Mouse (Mus musculus): ENCODE measurements around the gene Echdc2. TPM values are rescaled to one million over a fixed set of nuclear protein-coding genes. Genes with fewer than 3 reads are reported as not detected.

Gene Echdc2
- total RNA-seq, 2 experiments from 2014 or later = 25.9 to 26.4 TPM

GRCm38 (mm10) chr4:108199236-108199635, 34.0 kb downstream of the Echdc2 start:
- DNase-seq = no peak

- DNase-seq = no peak
These were observed 39.4 kb downstream of the Echdc2 start for GRCm38 (mm10) chr4:108204629-108205028.

GRCm38 (mm10) chr4:108213023-108213422, 47.8 kb downstream of the Echdc2 start:
- no peak for DNase-seq

GRCm38 (mm10) chr4:108217332-108218179, 52.3 kb downstream of the Echdc2 start, which contains the start of gene Zyg11a:
Gene Zyg11a, minus strand, starts transcription at chr4:108218048.
- DNase-seq = peak; percentile 25 to 46

GRCm38 (mm10) chr4:108219019-108219418, 53.8 kb downstream of the Echdc2 start:
- DNase-seq = no peak

GRCm38 (mm10) chr4:108222507-108222906, 57.3 kb downstream of the Echdc2 start:
- no peak for DNase-seq

DNA sequence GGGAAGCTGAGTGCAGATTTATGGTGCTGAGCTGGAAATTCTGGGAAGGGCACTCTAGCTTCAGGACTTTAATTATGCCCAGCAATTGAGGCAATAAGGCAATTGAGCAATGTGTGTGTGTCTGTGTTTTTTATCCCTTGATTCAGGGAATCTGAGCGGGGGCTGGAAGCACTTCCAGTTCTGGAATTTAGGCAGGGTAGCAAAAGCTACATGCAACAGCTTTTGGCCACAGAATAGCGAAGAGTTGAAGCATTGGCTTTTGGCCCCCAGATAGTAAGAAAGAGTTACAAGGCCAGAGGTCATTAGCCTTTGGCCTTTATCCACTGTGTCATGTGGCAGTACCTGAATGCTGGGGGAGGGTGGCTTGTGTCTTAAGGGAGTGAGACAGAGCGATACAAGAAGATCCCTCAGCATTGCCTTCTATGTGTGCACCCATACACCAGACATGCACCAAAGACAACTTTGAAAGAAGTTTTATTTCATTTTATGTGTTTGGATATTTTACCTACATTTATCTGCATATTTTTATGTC, 60.2 kb downstream of the Echdc2 start:
- DNase-seq = peak in 1 of 2 experiments; percentile 25

Other genes with a start within 250 kb of the Echdc2 start
- gene Cpt2, start 241.8 kb upstream of the Echdc2 start, total RNA-seq (2021) = 100 to 1,000 TPM; 146 to 208 TPM
- gene Slc1a7, start 197.1 kb upstream of the Echdc2 start, total RNA-seq (2021) = under 1 TPM; 0.30 to 0.43 TPM
- gene Podn, start 69.0 kb upstream of the Echdc2 start, total RNA-seq (2021) = 1 to 10 TPM; 8.2 to 9.9 TPM
- gene Scp2, start 20.4 kb upstream of the Echdc2 start, total RNA-seq (2021) = 100 to 1,000 TPM; 321 to 364 TPM
- 1 to 10 TPM; 1.0 to 2.8 TPM for gene Zyg11a, start 52.6 kb downstream of the Echdc2 start, total RNA-seq (2021)
- gene Zyg11b, start 135.7 kb downstream of the Echdc2 start, total RNA-seq (2021) = 10 to 100 TPM; 32.6 to 50.0 TPM
- gene Coa7, start 162.7 kb downstream of the Echdc2 start, total RNA-seq (2021) = 10 to 100 TPM; 39.0 to 46.7 TPM
- 1 to 10 TPM; 3.6 to 7.8 TPM for gene Shisal2a, start 217.9 kb downstream of the Echdc2 start, total RNA-seq (2021)
- 10 to 100 TPM in 1 of 2 experiments, 1 to 10 TPM in 1; 7.9 to 11.1 TPM for gene Gpx7, start 241.5 kb downstream of the Echdc2 start, total RNA-seq (2021)